Mouse (Mus musculus) lung, postnatal 10 days (tissue): ENCODE measurements at regions not wholly inside any gene's neighbourhood (a gene's known extent, or its start where the extent isn't known, plus 50 kb on each side); places are given as distances from the start of the nearest gene placed in this dataset.

ENCODE experiments used
- DNase-seq: peaks from one replicate; pipeline ENCODE4 v3.0.0; 2021

DNA sequence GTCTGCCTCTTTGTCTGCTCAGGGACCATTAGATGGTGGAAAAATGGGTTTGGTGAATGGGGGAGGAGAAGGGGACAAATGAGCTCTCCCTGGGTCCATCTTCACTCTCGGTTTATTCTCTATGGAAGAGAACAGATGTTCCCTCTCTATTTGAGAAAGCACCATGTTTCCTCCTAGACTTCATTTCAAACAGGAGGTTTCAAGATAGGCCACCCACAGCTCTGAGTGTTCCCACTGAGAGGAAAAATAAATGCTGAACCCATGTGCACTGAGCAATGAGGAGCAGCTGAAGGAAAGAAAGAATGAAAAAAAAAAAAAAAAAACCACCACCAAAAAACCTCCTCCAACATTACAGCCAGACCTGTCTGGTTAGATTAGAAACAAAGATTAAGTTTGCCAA, 799.2 kb downstream of the Kcnj2 start:
- no peak for DNase-seq

DNA sequence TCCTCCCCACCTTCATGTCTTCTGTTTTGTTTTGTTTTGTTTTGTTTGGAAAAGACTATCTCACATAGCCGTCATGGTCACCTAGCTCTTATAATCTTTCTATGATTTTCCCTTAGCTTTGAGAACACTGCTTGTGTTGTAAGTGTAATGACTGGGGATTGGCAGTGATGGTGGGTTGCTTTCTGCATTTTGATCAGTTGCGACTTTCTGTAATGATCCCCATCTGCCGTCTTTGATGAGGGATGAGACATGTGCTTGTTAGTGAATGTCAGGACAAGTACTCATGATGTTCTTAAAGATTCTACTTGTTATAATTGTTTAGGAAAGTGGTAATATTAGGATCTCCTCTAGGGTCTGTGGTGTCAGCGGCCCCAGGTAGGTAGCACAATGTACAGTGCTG, 809.4 kb downstream of the Kcnj2 start:
- DNase-seq: no peak

DNA sequence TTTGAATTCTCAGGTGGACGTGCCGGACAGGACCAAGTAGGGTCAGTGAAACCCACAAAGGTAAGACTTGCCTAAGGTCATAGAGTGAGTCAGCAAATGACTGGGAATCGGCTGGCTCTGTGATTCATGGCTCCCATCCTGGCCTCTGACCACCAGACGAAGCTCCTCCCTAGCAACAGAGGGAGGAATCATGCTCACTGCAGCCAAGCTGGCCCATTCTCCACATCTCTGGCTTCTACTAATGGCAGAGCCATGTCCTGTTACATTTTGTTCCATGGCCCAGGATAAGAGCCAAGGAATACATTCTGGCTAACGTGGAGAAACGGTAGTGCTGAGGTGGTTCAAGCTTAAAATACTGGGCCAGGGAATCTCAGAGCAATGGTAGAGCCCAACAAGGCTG, 814.2 kb downstream of the Kcnj2 start:
- DNase-seq: no peak

DNA sequence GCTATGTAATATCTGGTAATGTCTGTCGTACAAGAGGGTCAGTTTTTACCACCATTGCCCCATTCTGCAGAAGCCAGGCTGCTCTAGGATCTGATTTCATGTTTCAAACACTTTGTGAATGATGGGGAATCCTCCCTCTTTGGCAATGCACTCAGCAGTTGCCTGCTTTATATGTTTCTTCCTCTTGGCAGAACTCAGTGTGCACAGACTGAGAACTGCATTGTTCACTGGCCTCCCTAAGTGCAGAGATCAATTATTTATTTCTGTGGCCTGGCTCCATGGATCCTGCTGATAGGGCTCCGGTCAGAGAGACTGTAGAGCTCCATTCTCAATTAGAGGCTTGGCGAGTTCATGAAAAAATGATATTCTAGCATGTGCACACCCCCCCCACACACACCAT, 824.1 kb downstream of the Kcnj2 start:
- DNase-seq: no peak

DNA sequence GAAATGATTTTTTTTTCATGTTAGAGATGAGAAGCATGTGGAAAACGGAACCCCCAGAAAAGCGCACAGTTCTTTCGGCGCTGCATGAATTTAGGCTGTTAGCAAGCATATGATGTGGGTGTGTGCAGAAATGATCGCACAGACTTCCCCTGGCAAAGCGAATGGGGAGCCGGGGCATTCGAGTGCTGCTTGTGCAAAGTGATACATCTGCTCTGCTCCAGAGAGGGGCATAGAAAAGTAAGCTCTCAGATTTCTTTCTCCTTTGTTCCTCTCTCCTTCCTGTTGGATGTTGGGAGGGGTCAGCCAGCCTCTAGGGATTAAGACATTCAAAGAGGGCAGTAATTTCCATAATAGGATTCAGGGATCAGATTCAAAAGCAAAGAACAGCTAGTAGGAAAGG, 827.9 kb downstream of the Kcnj2 start:
- DNase-seq: no peak

DNA sequence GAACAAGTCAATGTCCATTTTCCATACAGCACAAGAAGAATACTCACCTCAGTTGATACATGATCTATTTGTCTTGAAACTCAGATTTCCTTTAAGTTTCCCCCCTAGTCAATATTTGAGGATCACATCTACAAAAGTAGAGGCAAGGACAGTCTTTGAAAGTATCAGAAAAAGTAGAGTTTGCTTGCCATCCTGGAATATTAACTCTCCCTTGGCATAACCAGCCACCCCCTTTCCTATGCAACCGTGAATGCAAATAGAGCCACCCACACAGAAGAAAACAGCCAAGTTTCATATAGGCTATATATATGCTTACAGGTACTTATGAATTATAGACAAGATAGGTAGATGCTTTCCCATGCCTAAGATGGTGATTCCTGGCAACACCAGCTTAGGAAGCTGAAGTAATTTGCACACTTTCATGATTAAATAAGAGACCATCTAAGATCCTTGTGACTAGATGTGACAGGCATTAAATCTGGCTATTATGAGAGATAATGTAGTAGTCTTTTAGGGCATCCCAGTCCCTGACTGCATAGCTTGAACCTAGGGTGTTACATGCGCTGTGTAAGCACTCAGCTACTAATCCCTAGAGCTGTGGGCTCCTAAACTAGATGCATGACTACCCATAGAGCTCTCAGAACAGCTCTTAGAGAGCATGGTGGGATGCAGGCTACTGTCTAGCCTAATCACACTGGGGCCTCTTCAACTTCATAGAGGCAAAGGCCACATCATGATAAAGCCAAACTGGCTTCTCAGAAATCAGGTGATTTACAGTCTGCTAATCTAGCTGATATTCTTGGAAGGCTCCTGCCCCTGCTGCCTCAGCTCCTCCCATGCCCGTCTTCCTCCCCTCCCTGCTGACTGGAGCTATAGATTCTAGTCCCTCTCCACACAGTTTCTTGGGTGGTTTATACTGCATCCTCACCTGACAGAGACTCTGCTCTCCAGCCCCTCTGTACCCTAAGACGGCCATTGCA, 829.5 kb downstream of the Kcnj2 start:
- DNase-seq: no peak

DNA sequence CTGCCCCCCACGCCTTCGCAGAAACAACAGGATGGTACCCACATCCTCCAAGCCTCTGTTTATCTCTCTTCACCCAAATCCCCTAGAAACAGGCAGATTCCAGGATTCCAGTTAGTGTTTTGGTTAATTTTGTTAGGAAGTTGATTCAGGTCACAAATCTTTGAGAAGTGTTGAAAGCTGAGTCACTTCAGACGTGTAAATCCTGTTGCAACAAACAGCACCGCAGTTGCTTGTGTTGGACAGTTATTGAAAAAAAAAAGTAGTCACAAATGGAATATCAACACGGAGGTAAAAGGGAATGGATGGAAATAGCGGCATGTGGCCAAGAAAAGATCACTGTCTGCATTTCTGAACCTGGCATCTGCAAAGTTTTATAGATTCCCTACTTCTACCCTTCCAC, 831.0 kb downstream of the Kcnj2 start:
- no peak for DNase-seq

DNA sequence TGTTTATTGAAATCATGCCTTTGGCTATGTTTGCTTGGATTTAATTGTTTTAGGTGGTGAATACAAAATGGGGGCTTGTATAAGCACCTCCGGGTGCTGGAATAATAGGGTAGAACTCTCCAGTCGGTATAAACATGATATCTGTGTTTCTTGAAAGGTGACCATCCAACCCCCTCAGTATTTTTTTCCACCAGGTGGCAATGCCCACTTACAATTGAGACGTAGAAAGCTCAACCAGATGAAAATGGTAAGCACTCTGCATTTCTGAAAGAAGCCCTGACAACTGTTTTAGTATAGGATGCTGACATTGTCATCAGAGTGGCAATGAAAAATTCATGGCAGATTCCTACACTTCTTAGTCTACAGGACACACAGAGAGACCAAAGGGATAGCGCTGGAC, 838.1 kb downstream of the Kcnj2 start:
- peak; percentile 9 for DNase-seq

DNA sequence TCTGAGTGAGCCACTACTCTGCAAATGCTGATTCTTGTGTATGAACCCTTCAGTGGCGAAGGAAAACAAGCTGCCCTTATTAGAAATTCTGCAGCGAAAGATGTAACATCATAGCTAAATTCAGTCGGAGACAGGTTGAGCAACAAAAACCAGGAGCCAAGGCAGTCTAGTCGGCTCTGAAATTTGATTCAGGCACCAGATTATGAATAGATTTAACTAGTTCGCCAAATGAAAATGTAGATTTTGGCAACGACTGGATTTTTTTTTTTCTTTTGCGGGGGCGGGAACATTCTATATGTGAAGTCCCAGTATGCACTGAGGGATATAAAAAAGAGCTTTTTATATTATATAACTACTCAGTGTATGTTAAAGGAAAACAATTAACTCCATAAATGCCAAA, 847.9 kb downstream of the Kcnj2 start:
- no peak for DNase-seq

DNA sequence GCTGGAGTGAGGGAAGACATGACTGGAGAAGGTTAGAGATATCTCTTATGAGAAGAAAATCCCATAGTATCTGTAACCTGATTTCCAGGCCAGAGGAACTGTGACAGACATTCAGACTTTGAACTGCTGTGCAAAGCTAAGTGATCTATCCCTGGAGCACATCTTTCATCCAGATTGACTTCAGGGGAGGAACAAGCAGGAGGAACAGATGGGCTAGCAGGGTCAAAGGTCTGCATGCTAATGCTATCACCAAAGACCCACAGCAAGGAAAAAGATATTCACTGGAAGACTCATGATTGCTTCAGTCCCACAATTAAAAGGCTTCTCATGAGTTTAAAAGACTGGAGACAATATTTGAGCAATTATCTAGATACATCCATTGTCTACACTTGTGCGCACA, 855.7 kb upstream of the Sox9 start:
- DNase-seq: no peak

DNA sequence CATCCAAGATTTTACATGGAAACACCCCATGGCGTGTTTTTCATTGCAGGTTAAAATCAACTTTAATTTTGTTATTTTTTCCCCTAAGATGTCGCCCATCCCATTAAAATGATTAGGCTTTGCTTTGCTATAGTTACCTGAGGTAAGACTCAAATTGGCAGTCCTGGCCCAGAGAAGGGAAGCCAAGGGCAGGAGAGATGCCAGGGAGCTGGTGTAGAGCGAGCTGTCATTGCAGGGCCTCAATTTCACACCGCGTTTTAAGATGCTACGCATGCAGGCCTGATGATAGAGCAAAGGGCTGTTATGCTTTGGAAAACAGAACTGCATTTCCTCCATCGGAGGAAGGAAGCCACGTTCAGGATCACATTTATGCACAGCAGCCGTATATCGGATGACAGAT, 852.7 kb upstream of the Sox9 start:
- DNase-seq: no peak

DNA sequence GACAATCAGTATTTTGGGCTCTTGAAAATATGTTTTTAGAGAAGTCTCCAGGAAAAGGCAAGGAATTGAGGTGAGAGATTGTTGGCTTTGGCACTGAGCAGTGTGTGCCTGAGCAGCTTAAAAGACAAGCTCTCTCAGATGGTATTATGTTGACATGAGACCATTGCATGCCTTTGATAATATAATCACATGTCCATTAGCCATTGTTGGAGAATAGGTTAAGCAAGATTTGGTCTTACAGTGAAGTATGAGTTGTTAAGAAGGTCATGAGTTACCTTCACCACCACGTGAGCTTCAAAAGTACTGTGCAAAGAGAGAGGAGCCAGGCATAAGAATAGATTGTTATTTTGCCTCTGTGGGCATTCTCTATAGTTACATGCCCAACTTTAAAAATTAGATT, 850.0 kb upstream of the Sox9 start:
- DNase-seq: no peak

DNA sequence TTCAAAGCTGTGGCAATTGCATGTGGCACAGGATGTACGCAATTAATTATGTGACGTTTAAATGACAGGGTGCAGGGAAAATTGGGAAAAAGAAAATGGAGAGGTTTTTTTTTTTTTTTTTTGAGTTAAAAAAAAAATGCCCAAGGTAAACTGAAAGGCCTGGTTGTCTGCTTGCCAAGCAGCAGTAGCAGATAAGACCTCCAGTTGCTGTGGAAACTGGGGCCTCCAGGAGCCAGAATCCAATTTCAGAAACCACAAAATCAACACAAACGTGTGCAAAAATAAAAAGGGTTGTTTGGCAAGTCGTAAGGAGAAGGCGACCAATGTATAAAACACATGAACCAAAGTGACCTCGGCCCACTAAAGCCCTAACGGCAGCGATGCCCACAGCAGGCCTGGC, 837.7 kb upstream of the Sox9 start:
- peak; percentile 6 for DNase-seq

DNA sequence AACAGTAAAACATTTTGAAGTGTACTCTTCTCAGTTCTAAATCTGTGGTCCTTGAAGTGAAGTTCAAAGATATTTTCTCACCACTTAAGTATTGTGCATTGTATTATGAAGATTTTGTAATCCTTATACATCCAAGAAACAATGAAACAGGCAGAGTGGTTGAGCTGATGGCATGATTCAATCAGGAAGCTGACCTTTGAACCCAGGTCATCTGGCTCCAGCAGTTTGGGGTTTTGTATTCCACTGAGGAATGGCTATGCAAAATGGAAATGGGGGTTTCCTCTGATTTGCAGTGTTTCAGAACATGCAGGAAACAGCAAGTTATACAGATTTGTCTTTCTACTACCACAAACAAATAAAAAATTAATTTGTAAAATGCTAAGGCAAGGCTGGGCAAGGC, 836.2 kb upstream of the Sox9 start:
- DNase-seq: no peak

DNA sequence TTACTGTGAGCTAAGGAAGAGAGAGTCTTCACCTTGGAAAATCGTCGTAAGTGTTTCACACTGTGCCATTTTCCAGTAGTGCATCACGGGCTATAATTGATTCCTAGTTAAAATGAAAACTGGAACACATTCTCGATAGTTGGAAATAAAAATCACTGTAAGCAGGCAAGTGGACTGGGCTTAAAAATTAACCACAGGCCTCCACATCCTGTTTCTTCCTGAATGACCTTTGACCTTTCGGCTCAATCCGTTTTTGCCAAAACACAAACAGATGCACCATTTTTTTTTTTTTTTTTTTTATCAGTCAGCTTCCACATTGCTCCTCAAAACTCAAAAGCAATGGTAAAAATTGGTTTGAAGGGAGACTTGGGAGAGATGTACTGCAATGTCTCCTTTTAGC, 834.4 kb upstream of the Sox9 start:
- no peak for DNase-seq

DNA sequence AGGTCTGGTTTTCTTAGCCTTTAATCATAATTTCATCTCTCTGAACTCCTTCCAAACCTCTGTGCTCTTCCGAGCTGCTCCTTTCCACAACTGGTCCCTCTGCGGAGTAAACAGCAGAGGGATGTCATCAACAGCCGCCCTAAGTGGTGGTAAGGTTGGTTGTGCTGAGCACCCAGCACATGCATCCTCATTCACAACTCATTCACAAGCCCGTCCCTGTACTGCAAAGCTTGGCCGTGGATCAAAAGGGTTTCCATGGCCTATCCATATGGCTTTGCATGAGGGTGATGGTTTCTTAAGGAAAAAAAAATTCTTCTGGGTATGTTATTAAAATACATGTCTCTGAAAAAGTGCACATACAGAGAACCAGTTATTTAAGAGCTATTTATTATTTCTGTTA, 828.6 kb upstream of the Sox9 start:
- DNase-seq: no peak

DNA sequence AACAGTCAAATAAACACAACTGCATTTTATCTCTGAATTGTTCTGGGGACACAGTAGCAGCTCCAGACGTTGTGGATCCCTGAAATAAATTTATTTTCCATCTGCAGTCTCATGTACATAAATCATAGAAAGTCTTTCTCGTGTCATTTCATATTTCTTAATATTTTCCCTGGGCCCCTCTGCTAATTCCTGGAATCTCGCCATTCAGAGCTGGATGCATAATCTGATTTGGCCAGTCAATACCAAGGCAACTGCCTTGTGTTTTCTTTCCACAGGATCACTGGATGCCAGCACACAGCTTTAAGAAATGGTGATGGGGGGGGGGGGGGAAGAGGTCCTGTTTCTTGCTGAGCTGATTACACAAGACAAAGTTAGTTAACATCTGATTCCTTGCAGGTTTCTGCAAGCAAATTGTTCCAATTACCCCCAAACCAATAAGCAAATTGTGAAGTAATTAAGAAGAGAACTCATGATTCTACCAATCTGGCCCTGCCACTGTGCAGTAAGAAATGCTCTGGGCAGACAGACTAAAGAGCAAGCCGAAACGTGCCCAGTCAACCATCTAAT, 824.2 kb upstream of the Sox9 start:
- no peak for DNase-seq

DNA sequence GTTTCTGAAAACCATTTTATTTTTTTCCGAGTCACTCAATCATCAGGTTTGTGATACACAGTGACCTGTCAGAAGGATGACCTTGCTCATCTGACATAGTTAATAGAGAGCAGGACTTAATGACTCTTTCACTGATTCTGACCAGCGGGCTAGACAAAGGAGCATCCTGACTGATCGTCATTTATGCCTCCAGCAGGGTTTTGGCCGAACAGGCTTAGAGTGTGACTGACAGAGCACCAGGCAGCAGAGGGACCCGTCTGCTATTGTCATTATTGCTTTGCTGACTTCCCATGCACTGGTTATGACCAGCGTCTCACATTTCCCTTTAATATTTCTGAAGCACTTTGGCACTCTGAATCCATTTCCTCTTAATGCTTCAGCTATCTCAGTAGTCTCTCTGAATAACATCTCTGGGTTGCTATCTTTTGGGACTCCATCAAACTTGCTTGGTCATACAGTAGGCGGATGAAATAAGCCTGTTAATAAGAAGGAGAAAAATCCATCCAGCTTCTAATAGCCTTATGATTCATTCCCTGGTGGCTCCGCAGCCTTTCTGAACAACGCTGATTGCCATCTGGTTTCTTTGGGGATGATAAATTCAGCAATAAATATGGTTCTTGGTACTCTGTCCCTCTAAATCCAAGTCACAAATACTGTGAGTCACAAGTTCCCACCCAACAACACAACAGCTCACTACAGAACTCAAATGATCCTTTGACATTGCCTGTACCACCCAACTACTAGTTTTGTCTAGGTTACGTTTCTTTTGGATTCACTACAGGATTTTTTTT, 820.8 kb upstream of the Sox9 start:
- no peak for DNase-seq

DNA sequence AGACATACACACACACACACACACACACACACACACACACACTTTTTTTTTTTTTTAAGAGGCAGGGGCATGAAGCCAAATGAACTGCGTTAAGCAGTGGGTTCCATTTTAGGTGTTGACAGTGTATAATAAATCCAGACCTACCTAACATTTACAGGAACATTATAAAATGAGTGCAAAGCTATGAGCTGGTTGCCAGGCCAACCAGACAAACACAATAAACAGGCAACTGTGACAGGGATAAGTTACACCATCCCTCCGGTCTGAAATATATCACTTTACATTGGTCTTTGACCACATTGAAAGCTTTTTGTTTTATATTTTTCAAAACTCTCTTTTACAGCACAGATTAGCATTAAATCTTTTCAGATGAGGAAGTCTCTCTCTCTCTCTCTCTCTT, 820.2 kb upstream of the Sox9 start:
- no peak for DNase-seq

DNA sequence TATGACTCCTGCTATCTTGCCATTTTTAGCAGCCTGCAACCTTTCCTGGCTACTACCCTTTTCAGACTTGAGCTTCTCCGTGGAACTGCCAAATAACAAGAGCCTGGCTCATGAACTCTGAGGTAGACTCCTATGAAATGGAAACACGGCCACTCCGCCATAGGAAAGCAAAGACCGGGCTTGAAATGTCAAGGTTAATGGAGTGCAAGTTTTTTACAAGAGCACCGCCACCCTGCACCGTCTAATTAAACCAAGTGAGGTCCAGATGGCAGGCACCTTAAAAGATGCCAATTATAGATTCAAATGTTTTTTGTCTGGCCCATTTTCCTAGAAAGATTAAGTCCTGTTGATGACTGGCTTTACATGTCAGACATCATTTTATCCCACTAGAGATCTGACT, 818.0 kb upstream of the Sox9 start:
- DNase-seq: no peak

DNA sequence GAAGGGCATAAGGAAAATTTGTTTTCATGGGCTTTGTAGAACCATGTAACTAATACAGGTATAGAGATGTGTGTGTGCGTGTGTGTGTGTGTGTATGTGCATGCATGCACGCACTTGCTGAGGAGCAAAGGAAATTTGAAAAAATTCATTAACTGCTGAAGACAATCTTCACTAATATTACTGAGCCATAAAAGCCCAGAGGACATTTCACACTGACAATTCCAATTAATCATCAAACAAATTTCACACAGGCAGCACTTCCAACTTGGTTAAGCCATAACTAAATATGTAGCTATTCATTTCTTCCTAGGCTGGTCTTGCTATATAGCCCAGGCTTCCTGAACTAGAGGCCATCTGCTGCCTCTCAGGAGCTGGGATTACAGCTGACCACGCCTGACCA, 815.6 kb upstream of the Sox9 start:
- DNase-seq: no peak

DNA sequence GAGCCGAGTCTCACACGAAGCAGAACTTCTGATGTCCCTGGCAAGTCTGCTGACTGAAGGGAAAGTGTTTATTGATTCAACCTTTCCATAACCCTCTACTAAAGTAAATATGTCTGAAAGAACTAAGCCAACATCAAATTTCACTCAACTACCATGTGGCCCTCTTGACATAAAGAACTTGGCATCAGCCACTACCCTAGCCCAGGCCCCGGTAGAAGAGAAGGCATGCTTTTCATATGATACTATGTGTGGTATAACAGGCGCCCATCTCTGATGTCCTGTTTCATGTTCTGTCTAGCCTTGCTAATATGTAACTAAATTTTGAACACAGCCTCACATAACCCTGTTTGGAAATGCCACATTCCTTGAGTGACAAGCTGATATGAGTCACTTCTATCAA, 811.0 kb upstream of the Sox9 start:
- DNase-seq: no peak

DNA sequence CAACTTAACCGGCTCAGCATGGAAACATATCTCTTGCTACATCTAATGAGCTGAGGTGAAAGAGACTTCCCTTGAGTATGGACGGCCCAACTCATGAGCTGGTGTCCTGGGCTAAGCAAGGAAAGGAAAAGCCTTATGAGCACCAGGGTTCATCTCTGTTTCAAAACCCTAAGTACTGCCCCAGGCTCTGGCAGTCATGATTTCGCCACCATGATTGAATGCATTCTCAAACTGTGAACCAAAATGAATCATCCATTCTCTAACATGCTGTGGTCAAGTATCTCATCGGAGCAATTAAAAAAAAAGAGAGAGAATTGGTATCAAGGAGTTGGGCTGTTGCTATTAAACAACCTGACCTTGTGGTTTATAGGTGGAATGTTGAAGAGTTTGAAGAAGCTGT, 803.4 kb upstream of the Sox9 start:
- DNase-seq: no peak

DNA sequence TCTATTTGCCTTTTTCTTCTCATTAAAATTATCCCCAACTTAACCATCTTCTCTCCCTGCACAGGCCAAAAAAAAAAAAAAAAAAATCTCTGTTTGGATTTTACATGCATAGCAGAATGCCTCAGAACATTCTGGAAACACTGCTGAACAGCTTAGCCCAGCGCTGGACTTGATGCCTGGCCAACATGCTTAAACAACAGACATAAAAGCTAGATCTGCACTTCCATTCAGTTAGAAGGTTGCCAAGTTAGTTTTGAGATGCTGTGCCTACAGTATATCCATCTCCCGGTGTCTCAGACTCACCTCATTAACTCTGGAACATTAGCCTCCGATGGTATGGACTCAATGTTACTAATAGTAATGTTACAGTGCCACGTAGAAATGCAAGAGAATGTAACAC, 785.6 kb upstream of the Sox9 start:
- DNase-seq: peak; percentile 2
